Mouse (Mus musculus): ENCODE measurements around the gene Ism1. TPM values are rescaled to one million over a fixed set of nuclear protein-coding genes. Genes with fewer than 3 reads are reported as not detected.

Gene Ism1
- polyA plus RNA-seq, 1 experiment from 2014 or later, result 0.56 TPM

GRCm38 (mm10) chr2:139778283-139778682, 100.3 kb downstream of the Ism1 start:
- no peaks in the 10 kb centered on the region for H3K9me3 ChIP-seq (ENCODE audit: control insufficient read depth, low read length)
- H3K4me1 ChIP-seq (ENCODE audit: control insufficient read depth, insufficient read depth, low read length), result no peaks in the 10 kb centered on the region
- no peak overlapping the region for H3K4me2 ChIP-seq
- no peak for ATAC-seq (ENCODE audit: low FRiP score)
- H3K4me3 ChIP-seq (ENCODE audit: low read depth, low read length), result no peak overlapping the region
- no peak overlapping the region for H3K27ac ChIP-seq (ENCODE audit: low read depth, low read length)
- no peaks in the 10 kb centered on the region for H3K27me3 ChIP-seq (ENCODE audit: control insufficient read depth, insufficient read depth, low read length)
- no peaks in the 10 kb centered on the region for H3K36me3 ChIP-seq (ENCODE audit: control insufficient read depth, insufficient read depth, low read length)
- 53% methylated on average over 3 of the region's 3 CpGs for WGBS
- DNase-seq (ENCODE audit: low spot score, missing footprints), result no peak
- no peak overlapping the region for H3K9ac ChIP-seq (ENCODE audit: low read length)

GRCm38 (mm10) chr2:139783318-139783850, 105.4 kb downstream of the Ism1 start:
- DNase-seq (ENCODE audit: low spot score, missing footprints) (no peak), ATAC-seq (ENCODE audit: low FRiP score) (no peak)
- WGBS, result 88% methylated on average over 8 of the region's 8 CpGs
- no peaks in the 10 kb centered on the region for H3K36me3 ChIP-seq (ENCODE audit: control insufficient read depth, insufficient read depth, low read length)
- H3K4me1 ChIP-seq (ENCODE audit: control insufficient read depth, insufficient read depth, low read length), result no peaks in the 10 kb centered on the region
- no peaks in the 10 kb centered on the region for H3K27me3 ChIP-seq (ENCODE audit: control insufficient read depth, insufficient read depth, low read length)
- no peak overlapping the region for H3K4me2 ChIP-seq
- H3K9me3 ChIP-seq (ENCODE audit: control insufficient read depth, low read length), result no peaks in the 10 kb centered on the region
- no peak overlapping the region for H3K9ac ChIP-seq (ENCODE audit: low read length)
- H3K27ac ChIP-seq (ENCODE audit: low read depth, low read length), result no peak overlapping the region
- H3K4me3 ChIP-seq (ENCODE audit: low read depth, low read length), result no peak overlapping the region

- no peaks in the 10 kb centered on the region for H3K36me3 ChIP-seq (ENCODE audit: control insufficient read depth, insufficient read depth, low read length)
- H3K27me3 ChIP-seq (ENCODE audit: control insufficient read depth, insufficient read depth, low read length), result no peaks in the 10 kb centered on the region
- H3K4me2 ChIP-seq, result no peak overlapping the region
- DNase-seq (ENCODE audit: low spot score, missing footprints), result no peak
- ATAC-seq (ENCODE audit: low FRiP score), result no peak
- no peak overlapping the region for H3K9ac ChIP-seq (ENCODE audit: low read length)
- 73% methylated on average over 1 of the region's 1 CpGs for WGBS
- H3K27ac ChIP-seq (ENCODE audit: low read depth, low read length), result no peak overlapping the region
- H3K4me1 ChIP-seq (ENCODE audit: control insufficient read depth, insufficient read depth, low read length), result no peaks in the 10 kb centered on the region
- H3K9me3 ChIP-seq (ENCODE audit: control insufficient read depth, low read length), result no peaks in the 10 kb centered on the region
- H3K4me3 ChIP-seq (ENCODE audit: low read depth, low read length), result no peak overlapping the region
Measured at GRCm38 (mm10) chr2:139784465-139784864, 106.5 kb downstream of the Ism1 start.

GRCm38 (mm10) chr2:139784946-139785345, 107.0 kb downstream of the Ism1 start:
- WGBS, result 91% methylated on average over 2 of the region's 2 CpGs
- no peak for DNase-seq (ENCODE audit: low spot score, missing footprints)
- H3K9me3 ChIP-seq (ENCODE audit: control insufficient read depth, low read length), result no peaks in the 10 kb centered on the region

GRCm38 (mm10) chr2:139788658-139789057, 110.7 kb downstream of the Ism1 start:
- 75% methylated on average over 4 of the region's 4 CpGs for WGBS
- H3K9me3 ChIP-seq (ENCODE audit: control insufficient read depth, low read length), result no peaks in the 10 kb centered on the region

More at GRCm38 (mm10) chr2:139784946-139785345, 107.0 kb downstream of the Ism1 start:
- no peak for ATAC-seq (ENCODE audit: low FRiP score)
- no peaks in the 10 kb centered on the region for H3K4me1 ChIP-seq (ENCODE audit: control insufficient read depth, insufficient read depth, low read length)
- H3K27ac ChIP-seq (ENCODE audit: low read depth, low read length), result no peak overlapping the region
- no peak overlapping the region for H3K4me3 ChIP-seq (ENCODE audit: low read depth, low read length)
- no peaks in the 10 kb centered on the region for H3K36me3 ChIP-seq (ENCODE audit: control insufficient read depth, insufficient read depth, low read length)
- H3K27me3 ChIP-seq (ENCODE audit: control insufficient read depth, insufficient read depth, low read length), result no peaks in the 10 kb centered on the region
- H3K9ac ChIP-seq (ENCODE audit: low read length), result no peak overlapping the region
- H3K4me2 ChIP-seq, result no peak overlapping the region

GRCm38 (mm10) chr2:139792345-139793120, 114.6 kb downstream of the Ism1 start:
- ATAC-seq (ENCODE audit: low FRiP score), result no peak
- no peak for DNase-seq (ENCODE audit: low spot score, missing footprints)
- Histone ChIP-seq H3K27ac (ENCODE audit: low read depth, low read length) (no peak overlapping the region), H3K9me3 (ENCODE audit: control insufficient read depth, low read length) (no peaks in the 10 kb centered on the region), H3K4me3 (ENCODE audit: low read depth, low read length) (no peak overlapping the region), H3K9ac (ENCODE audit: low read length) (no peak overlapping the region), H3K36me3 (ENCODE audit: control insufficient read depth, insufficient read depth, low read length) (no peaks in the 10 kb centered on the region), H3K4me2 (no peak overlapping the region), H3K27me3 (ENCODE audit: control insufficient read depth, insufficient read depth, low read length) (no peaks in the 10 kb centered on the region), H3K4me1 (ENCODE audit: control insufficient read depth, insufficient read depth, low read length) (no peaks in the 10 kb centered on the region)
- WGBS, result 81% methylated on average over 9 of the region's 9 CpGs

More at GRCm38 (mm10) chr2:139788658-139789057, 110.7 kb downstream of the Ism1 start:
- Histone ChIP-seq H3K4me2 (no peak overlapping the region), H3K4me3 (ENCODE audit: low read depth, low read length) (no peak overlapping the region), H3K9ac (ENCODE audit: low read length) (no peak overlapping the region), H3K36me3 (ENCODE audit: control insufficient read depth, insufficient read depth, low read length) (no peaks in the 10 kb centered on the region), H3K27me3 (ENCODE audit: control insufficient read depth, insufficient read depth, low read length) (no peaks in the 10 kb centered on the region), H3K27ac (ENCODE audit: low read depth, low read length) (no peak overlapping the region), H3K4me1 (ENCODE audit: control insufficient read depth, insufficient read depth, low read length) (no peaks in the 10 kb centered on the region)
- no peak for ATAC-seq (ENCODE audit: low FRiP score)
- DNase-seq (ENCODE audit: low spot score, missing footprints), result no peak

- Histone ChIP-seq H3K4me2 (no peak overlapping the region), H3K36me3 (ENCODE audit: control insufficient read depth, insufficient read depth, low read length) (no peaks in the 10 kb centered on the region), H3K27ac (ENCODE audit: low read depth, low read length) (no peak overlapping the region), H3K9ac (ENCODE audit: low read length) (no peak overlapping the region), H3K4me1 (ENCODE audit: control insufficient read depth, insufficient read depth, low read length) (no peaks in the 10 kb centered on the region), H3K9me3 (ENCODE audit: control insufficient read depth, low read length) (no peaks in the 10 kb centered on the region), H3K4me3 (ENCODE audit: low read depth, low read length) (no peak overlapping the region), H3K27me3 (ENCODE audit: control insufficient read depth, insufficient read depth, low read length) (no peaks in the 10 kb centered on the region)
- DNase-seq (ENCODE audit: low spot score, missing footprints) (no peak), ATAC-seq (ENCODE audit: low FRiP score) (no peak)
- whole genome bisulfite sequencing, result 87% methylated on average over 7 of the region's 7 CpGs
Measured at GRCm38 (mm10) chr2:139804041-139804440, 126.1 kb downstream of the Ism1 start.

- no peaks in the 10 kb centered on the region for H3K36me3 ChIP-seq (ENCODE audit: control insufficient read depth, insufficient read depth, low read length)
- DNase-seq (ENCODE audit: low spot score, missing footprints) (no peak), ATAC-seq (ENCODE audit: low FRiP score) (no peak)
- H3K4me1 ChIP-seq (ENCODE audit: control insufficient read depth, insufficient read depth, low read length), result no peaks in the 10 kb centered on the region
- no peaks in the 10 kb centered on the region for H3K9me3 ChIP-seq (ENCODE audit: control insufficient read depth, low read length)
- no peak overlapping the region for H3K4me3 ChIP-seq (ENCODE audit: low read depth, low read length)
- WGBS, result 92% methylated on average over 6 of the region's 6 CpGs
- H3K27ac ChIP-seq (ENCODE audit: low read depth, low read length), result no peak overlapping the region
- no peak overlapping the region for H3K4me2 ChIP-seq
- H3K27me3 ChIP-seq (ENCODE audit: control insufficient read depth, insufficient read depth, low read length), result no peaks in the 10 kb centered on the region
- no peak overlapping the region for H3K9ac ChIP-seq (ENCODE audit: low read length)
Measured at GRCm38 (mm10) chr2:139807887-139808286, 129.9 kb downstream of the Ism1 start.

Data from midbrain, embryonic 11.5 days (tissue).